Mouse (Mus musculus): ENCODE results near the gene Gja4. TPM values are rescaled to one million over a fixed set of nuclear protein-coding genes. Genes with fewer than 3 reads are reported as not detected.

The Gja4 gene
- total and polyA plus RNA-seq, 3 experiments, result not detected

- no peaks in the 10 kb centered on the region for H3K79me2 ChIP-seq (replicated peaks; ENCODE audit: control insufficient read depth, extremely low read depth, insufficient read depth, poor library complexity, severe bottlenecking)
- no peak overlapping the region for H3K9ac ChIP-seq (ENCODE audit: insufficient read depth, low read depth)
- peaks cover 0 to 4% of the 10 kb centered on the region in 2 experiments; a peak in 1 of 4 replicates for H3K4me1 ChIP-seq (ENCODE audit: control insufficient read depth in 1 of 2, insufficient read depth in 2 of 2)
- dilution Hi-C loops (cut with MboI; ENCODE audit: extremely low pct_ligation_motif_present, extremely low pct_unique_long_range_greater_than_20kb, low sequenced_read_pairs) (no loop called here), in situ Hi-C loops (cut with MboI; ENCODE audit: low pct_ligation_motif_present, low pct_unique_long_range_greater_than_20kb, low sequenced_read_pairs) (no loop called here)
- no peaks in the 10 kb centered on the region for H3K9me3 ChIP-seq (replicated peaks; ENCODE audit: low read length)
- no peaks in the 10 kb centered on the region for H3K36me3 ChIP-seq (replicated peaks in 1 of 2; ENCODE audit: control insufficient read depth in 1 of 2, insufficient read depth in 1 of 2, low read length in 1 of 2)
- DNase-seq (ENCODE audit: extremely low read depth), result no peak
- H3K4me3 ChIP-seq (replicated peaks in 1 of 3; ENCODE audit: low read depth in 2 of 3, low read length in 2 of 3, poor library complexity in 1 of 3), result no peak overlapping the region
- no peak for TF ChIP-seq JUN (IDR thresholded peaks at IDR 0.05; ENCODE audit: insufficient read depth, low read depth, low read length)
- TF ChIP-seq ELF1 (IDR thresholded peaks at IDR 0.05; ENCODE audit: low read depth, low read length), result no peak
- no peak for TF ChIP-seq GABPA (IDR thresholded peaks at IDR 0.05; ENCODE audit: insufficient replicate concordance, low read depth, low read length)
- TF ChIP-seq MEF2A (IDR thresholded peaks at IDR 0.05; ENCODE audit: borderline replicate concordance, low read depth, low read length), result no peak
- no peak for TF ChIP-seq SIN3A (IDR thresholded peaks at IDR 0.05; ENCODE audit: low read length)
- no peak for TF ChIP-seq USF1 (IDR thresholded peaks at IDR 0.05; ENCODE audit: low read depth, low read length)
- TF ChIP-seq CHD2 (IDR thresholded peaks at IDR 0.05; ENCODE audit: low read length), result no peak
- TF ChIP-seq EP300 (IDR thresholded peaks at IDR 0.05; ENCODE audit: low read length), result no peak
- TF ChIP-seq CTCF (conservative IDR thresholded peaks at IDR 0.05 in 1 of 2, IDR thresholded peaks at IDR 0.05 in 1 of 2; ENCODE audit: low read depth in 2 of 2, low read length in 2 of 2), result no peak
- no peak for TF ChIP-seq MAX (IDR thresholded peaks at IDR 0.05; ENCODE audit: low read length)
- TF ChIP-seq PAX5 (IDR thresholded peaks at IDR 0.05; ENCODE audit: low read length), result no peak
- no peak for TF ChIP-seq MXI1 (IDR thresholded peaks at IDR 0.05; ENCODE audit: low read depth, low read length)
- no peak overlapping the region for H3K4me2 ChIP-seq (ENCODE audit: insufficient read depth, low read depth, poor library complexity, severe bottlenecking)
- peaks cover 30% of the 10 kb centered on the region for H3K27me3 ChIP-seq (replicated peaks)
- H3K27ac ChIP-seq (ENCODE audit: insufficient read depth, low read depth), result no peak overlapping the region
Measured at GRCm38 (mm10) chr4:127279241-127279640, 34.6 kb downstream of the Gja4 start.

GRCm38 (mm10) chr4:127278451-127279001, 35.3 kb downstream of the Gja4 start:
- H3K4me3 ChIP-seq (replicated peaks in 1 of 3; ENCODE audit: low read depth in 2 of 3, low read length in 2 of 3, poor library complexity in 1 of 3), result no peak overlapping the region
- TF ChIP-seq MYC (IDR thresholded peaks at IDR 0.05; ENCODE audit: low read depth, low read length) (no peak), USF1 (IDR thresholded peaks at IDR 0.05; ENCODE audit: low read depth, low read length) (no peak), NRF1 (IDR thresholded peaks at IDR 0.05; ENCODE audit: low read depth, low read length) (peak; percentile 31; the same call in 1 of the 2 replicates)
- peaks cover 0 to 4% of the 10 kb centered on the region in 2 experiments; a peak in 1 of 4 replicates for H3K4me1 ChIP-seq (ENCODE audit: control insufficient read depth in 1 of 2, insufficient read depth in 2 of 2)
- no peaks in the 10 kb centered on the region for H3K9me3 ChIP-seq (replicated peaks; ENCODE audit: low read length)
- H3K4me2 ChIP-seq (ENCODE audit: insufficient read depth, low read depth, poor library complexity, severe bottlenecking), result no peak overlapping the region
- dilution Hi-C loops (cut with MboI; ENCODE audit: extremely low pct_ligation_motif_present, extremely low pct_unique_long_range_greater_than_20kb, low sequenced_read_pairs) (no loop called here), in situ Hi-C loops (cut with MboI; ENCODE audit: low pct_ligation_motif_present, low pct_unique_long_range_greater_than_20kb, low sequenced_read_pairs) (no loop called here)
- H3K36me3 ChIP-seq (replicated peaks in 1 of 2; ENCODE audit: control insufficient read depth in 1 of 2, insufficient read depth in 1 of 2, low read length in 1 of 2), result no peaks in the 10 kb centered on the region
- no peak overlapping the region for H3K27ac ChIP-seq (ENCODE audit: insufficient read depth, low read depth)
- H3K9ac ChIP-seq (ENCODE audit: insufficient read depth, low read depth), result no peak overlapping the region
- peaks cover 37% of the 10 kb centered on the region for H3K27me3 ChIP-seq (replicated peaks)
- H3K79me2 ChIP-seq (replicated peaks; ENCODE audit: control insufficient read depth, extremely low read depth, insufficient read depth, poor library complexity, severe bottlenecking), result no peaks in the 10 kb centered on the region
- no peak for DNase-seq (ENCODE audit: extremely low read depth)

- no peaks in the 10 kb centered on the region for H3K9me3 ChIP-seq (replicated peaks; ENCODE audit: low read length)
- no peaks in the 10 kb centered on the region for H3K36me3 ChIP-seq (replicated peaks in 1 of 2; ENCODE audit: control insufficient read depth in 1 of 2, insufficient read depth in 1 of 2, low read length in 1 of 2)
- no peak overlapping the region for H3K4me3 ChIP-seq (replicated peaks in 1 of 3; ENCODE audit: low read depth in 2 of 3, low read length in 2 of 3, poor library complexity in 1 of 3)
- in situ Hi-C loops (cut with MboI; ENCODE audit: low pct_ligation_motif_present, low pct_unique_long_range_greater_than_20kb, low sequenced_read_pairs) (no loop called here), dilution Hi-C loops (cut with MboI; ENCODE audit: extremely low pct_ligation_motif_present, extremely low pct_unique_long_range_greater_than_20kb, low sequenced_read_pairs) (no loop called here)
- H3K27me3 ChIP-seq (replicated peaks), result peaks cover 87% of the 10 kb centered on the region
- no peaks in the 10 kb centered on the region for H3K79me2 ChIP-seq (replicated peaks; ENCODE audit: control insufficient read depth, extremely low read depth, insufficient read depth, poor library complexity, severe bottlenecking)
- no peak overlapping the region for H3K27ac ChIP-seq (ENCODE audit: insufficient read depth, low read depth)
- no peak overlapping the region for H3K9ac ChIP-seq (ENCODE audit: insufficient read depth, low read depth)
- no peak overlapping the region for H3K4me2 ChIP-seq (ENCODE audit: insufficient read depth, low read depth, poor library complexity, severe bottlenecking)
- no peaks in the 10 kb centered on the region for H3K4me1 ChIP-seq (ENCODE audit: control insufficient read depth in 1 of 2, insufficient read depth in 2 of 2)
- no peak for DNase-seq (ENCODE audit: extremely low read depth)
- TF ChIP-seq UBTF (IDR thresholded peaks at IDR 0.05; ENCODE audit: low read depth, low read length) (no peak), ZKSCAN1 (IDR thresholded peaks at IDR 0.05; ENCODE audit: borderline replicate concordance, low read depth, low read length) (no peak), SMC3 (IDR thresholded peaks at IDR 0.05; ENCODE audit: low read depth, low read length) (no peak), POLR2AphosphoS2 (IDR thresholded peaks at IDR 0.05; ENCODE audit: low read depth, low read length) (no peak), POLR2A (IDR thresholded peaks at IDR 0.05; ENCODE audit: low read depth, low read length) (no peak)
Measured at GRCm38 (mm10) chr4:127264183-127264554, 49.7 kb downstream of the Gja4 start.
